Mouse (Mus musculus) heart, postnatal 0 days (tissue): ENCODE results near the gene Alms1.

Source experiments
- CTCF ChIP-seq: IDR thresholded peaks from 2 replicates; pipeline ENCODE4 v1.5.1; 2016; ENCODE audit warnings: antibody characterized with exemption, control low read depth, low read depth
- EP300 ChIP-seq: IDR thresholded peaks from 2 replicates; pipeline ENCODE4 v1.6.1; 2016; ENCODE audit warnings: antibody characterized with exemption, low read depth

GRCm38 (mm10) chr6:85610511-85610910, 23.2 kb downstream of the Alms1 start:
- TF ChIP-seq CTCF = no peak
- no peak for TF ChIP-seq EP300
